Mouse (Mus musculus): ENCODE measurements around the gene Cactin.
A peak's percentile ranks its signal among the peaks of the same experiment; 100 is the strongest.

The Cactin gene

GRCm38 (mm10) chr10:81318589-81319329, 2.1 kb upstream of the Cactin start:
- DNase-seq (ENCODE audit: extremely low spot score, low spot score) = no peak

GRCm38 (mm10) chr10:81319330-81319699, 1.6 kb upstream of the Cactin start:
- DNase-seq (ENCODE audit: extremely low spot score, low spot score) = no peak

- DNase-seq (ENCODE audit: extremely low spot score, low spot score) = peak; percentile 97
Observed at GRCm38 (mm10) chr10:81319741-81320549, 958 bp upstream of the Cactin start.

DNA sequence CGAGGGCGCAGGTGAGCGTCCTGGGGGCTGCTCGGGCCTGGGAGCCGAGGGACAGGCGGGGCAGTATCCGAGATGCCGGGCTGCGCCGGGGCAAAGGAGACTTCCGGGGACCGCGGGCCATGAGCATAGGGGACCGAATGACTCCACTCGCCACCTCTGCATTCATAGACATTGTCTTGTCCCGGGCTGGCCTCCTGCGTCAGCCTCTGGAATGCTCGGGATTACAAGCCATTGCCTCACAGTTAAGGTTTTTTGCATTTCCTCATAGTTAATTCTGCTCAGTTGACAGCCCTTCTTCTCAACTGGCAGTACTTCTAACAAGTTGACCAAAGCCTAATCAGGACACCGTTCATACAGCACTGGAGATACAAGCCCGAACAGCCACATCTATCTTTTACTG, 533 bp downstream of the Cactin start:
- no peak for DNase-seq (ENCODE audit: extremely low spot score, low spot score)

DNA sequence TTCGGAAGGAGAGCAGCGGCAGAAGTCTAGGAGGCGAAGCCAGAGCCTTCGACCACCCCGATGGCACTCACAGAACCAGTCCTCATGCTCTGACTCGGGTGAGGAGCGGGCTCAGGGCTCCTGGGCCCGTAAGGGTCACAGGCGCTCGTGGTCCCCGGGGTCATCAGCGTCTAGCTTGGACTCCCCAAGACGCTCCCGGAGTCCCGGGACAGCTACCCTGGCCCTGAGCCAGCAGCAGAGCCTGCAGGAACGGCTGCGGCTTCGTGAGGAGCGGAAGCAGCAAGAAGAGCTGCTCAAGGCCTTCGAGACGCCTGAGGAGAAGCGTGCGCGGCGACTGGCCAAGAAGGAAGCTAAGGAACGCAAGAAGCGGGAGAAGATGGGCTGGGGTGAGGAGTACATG, 1.5 kb downstream of the Cactin start:
- no peak for DNase-seq (ENCODE audit: extremely low spot score, low spot score)

GRCm38 (mm10) chr10:81323141-81323775, 2.4 kb downstream of the Cactin start:
- no peak for DNase-seq (ENCODE audit: extremely low spot score, low spot score)

- no peak for DNase-seq (ENCODE audit: extremely low spot score, low spot score)
Observed at GRCm38 (mm10) chr10:81323791-81324530, 3.1 kb downstream of the Cactin start.

GRCm38 (mm10) chr10:81325176-81325575, 4.3 kb downstream of the Cactin start:
- no peak for DNase-seq (ENCODE audit: extremely low spot score, low spot score)

- DNase-seq (ENCODE audit: extremely low spot score, low spot score) = no peak
Observed at GRCm38 (mm10) chr10:81325781-81326180, 4.9 kb downstream of the Cactin start.

DNA sequence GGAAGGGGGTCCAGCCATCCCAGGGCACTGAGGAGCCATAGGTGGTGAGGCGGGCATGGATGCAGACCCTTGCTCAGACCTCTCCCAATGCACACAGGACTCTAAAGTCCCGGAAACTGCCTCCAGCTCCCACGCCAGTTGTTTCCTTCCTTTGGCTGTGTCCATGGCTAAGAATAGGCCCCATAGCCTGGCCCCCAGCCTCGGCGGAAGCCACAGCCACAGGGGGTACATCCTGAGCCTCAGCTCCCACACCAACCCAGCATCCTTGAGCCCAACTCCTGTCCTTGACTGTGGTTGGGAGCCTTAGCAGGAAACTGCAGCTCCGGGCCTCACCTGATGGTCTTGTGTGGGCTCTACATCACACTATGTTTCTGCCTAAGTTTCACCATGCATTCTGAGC, 6.0 kb downstream of the Cactin start:
- no peak for DNase-seq (ENCODE audit: extremely low spot score, low spot score)

DNA sequence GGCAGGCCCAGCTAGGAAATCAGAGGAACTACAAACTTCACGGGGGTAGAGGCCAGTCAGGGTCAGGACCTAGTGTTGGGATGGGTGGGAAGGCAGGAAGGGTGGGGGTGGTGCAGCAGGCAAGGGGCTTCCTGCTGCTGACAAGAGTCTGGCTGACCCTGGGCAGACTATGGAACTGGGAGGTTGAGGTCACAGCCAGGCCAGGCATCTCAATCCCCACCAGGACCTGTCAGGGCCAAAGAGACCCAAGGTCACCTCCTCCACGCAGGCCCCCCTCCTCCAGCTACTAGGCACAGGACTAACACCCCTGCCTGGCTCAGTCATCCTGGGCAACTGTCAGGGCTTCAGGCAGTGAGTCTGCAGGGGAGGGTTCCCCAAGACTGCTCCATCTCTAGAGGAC, 7.1 kb downstream of the Cactin start:
- no peak for DNase-seq (ENCODE audit: extremely low spot score, low spot score)

DNA sequence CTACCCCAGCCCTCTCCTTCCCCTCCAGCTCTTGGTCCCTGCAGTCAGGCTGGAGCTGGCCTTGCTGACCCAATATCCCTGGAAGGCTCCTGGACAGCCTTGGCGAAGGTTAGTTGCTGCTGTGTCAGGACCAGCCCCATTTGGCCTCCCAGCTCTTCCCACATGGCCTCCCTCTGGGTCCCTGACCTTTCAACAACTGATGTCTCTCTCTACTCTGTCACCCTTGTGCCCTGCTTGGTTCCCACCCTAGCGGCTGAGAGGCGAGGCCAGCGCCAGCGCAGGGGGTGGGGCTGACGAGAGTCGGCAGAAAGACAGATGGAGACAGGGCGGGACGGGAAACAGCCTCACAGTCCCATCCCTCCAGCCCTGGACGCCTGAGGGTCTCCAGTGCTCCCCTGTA, 7.5 kb downstream of the Cactin start, which contains the start of gene Tbxa2r:
TSS of gene Tbxa2r (plus strand) at position 346 of the 400 bp plus-strand sequence.
- no peak for DNase-seq (ENCODE audit: extremely low spot score, low spot score)

DNA sequence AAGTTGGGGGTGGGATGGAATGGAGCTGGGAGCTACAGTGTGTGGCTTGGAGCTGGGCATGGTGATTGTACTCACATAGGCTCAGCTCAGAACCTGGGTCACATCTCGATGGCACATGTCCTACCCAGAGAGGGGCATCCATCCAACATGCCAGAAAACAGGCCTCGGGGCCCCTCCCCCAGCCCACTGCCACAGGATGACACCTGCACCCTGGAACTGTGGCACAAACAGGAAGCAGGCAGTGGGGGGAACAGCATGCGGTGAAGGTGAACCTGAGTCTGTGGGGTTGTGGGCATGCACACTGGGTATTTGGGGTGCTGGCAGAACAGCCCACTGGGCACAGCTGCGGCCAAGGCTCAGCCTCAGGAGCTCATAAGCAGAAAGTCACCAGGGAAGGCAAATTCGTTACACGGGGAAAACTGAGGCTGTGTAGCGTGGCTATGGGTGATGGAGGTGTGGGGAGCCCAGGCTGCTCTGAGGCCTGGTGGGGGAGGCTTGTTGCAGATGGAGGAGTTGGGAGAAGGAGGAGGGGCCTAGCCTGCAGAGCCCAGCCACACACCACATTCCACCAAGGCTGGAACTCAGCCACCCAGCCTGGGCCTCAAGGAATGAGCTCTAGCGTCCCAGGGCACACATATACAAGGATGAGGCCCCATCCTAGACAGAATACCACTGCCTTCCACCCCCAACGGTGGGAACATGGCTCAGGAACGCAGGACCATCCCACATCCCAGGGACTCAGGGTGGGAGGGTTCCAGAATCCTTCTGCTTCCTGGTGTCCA, 8.5 kb downstream of the Cactin start:
- no peak for DNase-seq (ENCODE audit: extremely low spot score, low spot score)

GRCm38 (mm10) chr10:81330007-81330406, 9.1 kb downstream of the Cactin start:
- no peak for DNase-seq (ENCODE audit: extremely low spot score, low spot score)

- DNase-seq (ENCODE audit: extremely low spot score, low spot score) = no peak
Observed at GRCm38 (mm10) chr10:81332277-81332676, 11.4 kb downstream of the Cactin start.

GRCm38 (mm10) chr10:81334324-81334723, 13.4 kb downstream of the Cactin start:
- DNase-seq (ENCODE audit: extremely low spot score, low spot score) = no peak

- DNase-seq (ENCODE audit: extremely low spot score, low spot score) = peak; percentile 49
Observed at GRCm38 (mm10) chr10:81335393-81336340, 14.8 kb downstream of the Cactin start.

GRCm38 (mm10) chr10:81336558-81336957, 15.7 kb downstream of the Cactin start:
- no peak for DNase-seq (ENCODE audit: extremely low spot score, low spot score)

GRCm38 (mm10) chr10:81340551-81341332, 19.8 kb downstream of the Cactin start:
- DNase-seq (ENCODE audit: extremely low spot score, low spot score) = no peak
